Mouse (Mus musculus): Measurements from ENCODE around the gene AU040320. TPM values are rescaled to one million over a fixed set of nuclear protein-coding genes. Genes with fewer than 3 reads are reported as not detected.

The AU040320 gene
- polyA plus RNA-seq, 1 experiment from 2014 or later: 10.3 TPM

- Histone ChIP-seq H3K4me2 (peak overlapping the region; percentile 27; the same call in 1 of the 2 replicates), H3K27me3 (replicated peaks) (peaks cover 40% of the 10 kb centered on the region), H3K9ac (no peak overlapping the region), H3K27ac (no peak overlapping the region), H3K4me3 (no peak overlapping the region), H3K9me3 (replicated peaks) (no peaks in the 10 kb centered on the region), H3K4me1 (peaks cover 6% of the 10 kb centered on the region; the same call in 1 of the 2 replicates), H3K36me3 (peaks cover 22% of the 10 kb centered on the region)
- 0 out of 2 replicates have a peak, but pooled peaks have one; percentile 42 for ATAC-seq
- WGBS (ENCODE audit: insufficient replicate concordance): 5% methylated on average over 12 of the region's 12 CpGs
Observed at GRCm38 (mm10) chr4:126741448-126741847, 11.9 kb upstream of the AU040320 start.

DNA sequence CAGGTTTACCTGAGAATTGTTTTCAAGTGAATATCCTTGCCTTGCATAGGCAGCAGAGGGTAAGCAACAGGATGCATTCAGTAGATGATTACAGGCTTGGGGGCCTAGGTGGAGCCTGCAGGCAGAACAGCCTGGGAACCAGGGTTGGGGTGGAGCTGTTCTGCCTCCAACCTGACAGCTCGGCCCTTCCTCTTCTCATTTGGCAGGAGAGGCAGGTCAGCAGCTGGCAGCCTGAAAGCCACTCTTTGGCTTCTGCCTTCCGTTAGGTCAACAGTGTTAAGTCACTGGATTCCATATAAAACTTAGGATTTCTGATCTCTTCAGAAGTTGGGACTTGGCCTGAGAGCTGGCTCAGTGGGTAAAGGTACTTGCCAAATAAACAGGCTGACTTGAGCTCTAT, 10.4 kb upstream of the AU040320 start:
- Histone ChIP-seq H3K27me3 (replicated peaks) (peaks cover 24% of the 10 kb centered on the region), H3K9me3 (replicated peaks) (no peaks in the 10 kb centered on the region), H3K36me3 (peaks cover 35% of the 10 kb centered on the region), H3K9ac (no peak overlapping the region), H3K4me2 (no peak overlapping the region), H3K4me1 (peaks cover 11% of the 10 kb centered on the region; the same call in 1 of the 2 replicates), H3K4me3 (no peak overlapping the region), H3K27ac (no peak overlapping the region)
- ATAC-seq: no peak
- 59% methylated on average over 2 of the region's 2 CpGs for WGBS (ENCODE audit: insufficient replicate concordance)

- no peak for ATAC-seq
- Histone ChIP-seq H3K36me3 (peaks cover 43% of the 10 kb centered on the region), H3K27ac (no peak overlapping the region), H3K4me2 (no peak overlapping the region), H3K9me3 (replicated peaks) (no peaks in the 10 kb centered on the region), H3K27me3 (replicated peaks) (peaks cover 17% of the 10 kb centered on the region), H3K4me3 (no peak overlapping the region), H3K4me1 (peaks cover 11% of the 10 kb centered on the region; the same call in 1 of the 2 replicates), H3K9ac (no peak overlapping the region)
- WGBS (ENCODE audit: insufficient replicate concordance): 33% methylated on average over 11 of the region's 11 CpGs
Observed at GRCm38 (mm10) chr4:126743713-126744112, 9.6 kb upstream of the AU040320 start.

GRCm38 (mm10) chr4:126744831-126745230, 8.5 kb upstream of the AU040320 start:
- Histone ChIP-seq H3K36me3 (peaks cover 54% of the 10 kb centered on the region), H3K9me3 (replicated peaks) (no peaks in the 10 kb centered on the region), H3K9ac (no peak overlapping the region), H3K4me3 (no peak overlapping the region), H3K27ac (no peak overlapping the region), H3K4me1 (peaks cover 11% of the 10 kb centered on the region; the same call in 1 of the 2 replicates), H3K27me3 (replicated peaks) (peaks cover 6% of the 10 kb centered on the region), H3K4me2 (no peak overlapping the region)
- no peak for ATAC-seq
- WGBS (ENCODE audit: insufficient replicate concordance): 87% methylated on average over 14 of the region's 14 CpGs

- ATAC-seq: no peak
- Histone ChIP-seq H3K36me3 (peaks cover 62% of the 10 kb centered on the region), H3K27ac (no peak overlapping the region), H3K4me3 (no peak overlapping the region), H3K27me3 (replicated peaks) (no peaks in the 10 kb centered on the region), H3K4me1 (peaks cover 11% of the 10 kb centered on the region; the same call in 1 of the 2 replicates), H3K9me3 (replicated peaks) (no peaks in the 10 kb centered on the region), H3K9ac (no peak overlapping the region), H3K4me2 (no peak overlapping the region)
- WGBS (ENCODE audit: insufficient replicate concordance): 43% methylated on average over 13 of the region's 13 CpGs
Observed at GRCm38 (mm10) chr4:126745506-126746193, 7.7 kb upstream of the AU040320 start.

DNA sequence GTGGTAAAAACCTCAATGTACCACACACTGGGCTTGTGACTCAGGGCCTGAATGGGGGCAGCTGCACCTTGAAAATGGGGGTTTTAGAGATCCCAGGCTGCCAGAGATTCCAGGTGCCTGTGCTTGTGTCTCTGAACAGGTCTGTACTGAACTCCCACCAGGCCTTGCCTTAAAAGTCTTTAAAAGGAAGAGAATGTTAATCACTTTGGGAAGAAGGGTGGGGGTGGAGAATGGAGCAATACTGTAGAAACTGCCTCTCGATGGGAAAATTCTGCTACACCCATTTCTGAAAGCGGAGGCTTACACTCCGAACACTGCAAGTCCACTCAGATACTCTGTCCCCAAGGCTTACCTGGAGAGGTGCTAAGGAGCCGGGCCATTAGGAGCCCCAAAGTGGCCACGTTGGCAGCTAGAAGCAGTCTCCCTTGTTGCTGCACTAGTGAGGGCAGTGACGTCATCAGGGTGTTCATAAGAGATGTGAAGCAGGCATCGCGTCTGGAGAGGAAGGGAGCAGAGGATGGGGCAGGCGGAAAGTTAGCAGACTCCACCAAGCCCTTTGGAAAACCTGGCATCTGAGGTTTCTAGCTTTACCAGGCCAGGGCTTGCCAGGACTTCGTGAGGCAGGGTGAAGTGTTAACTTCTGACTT, 7.0 kb upstream of the AU040320 start:
- H3K4me3 ChIP-seq: no peak overlapping the region
- H3K4me1 ChIP-seq: peaks cover 10% of the 10 kb centered on the region; the same call in 1 of the 2 replicates
- H3K9ac ChIP-seq: no peak overlapping the region
- ATAC-seq: no peak
- no peaks in the 10 kb centered on the region for H3K9me3 ChIP-seq (replicated peaks)
- H3K36me3 ChIP-seq: peaks cover 65% of the 10 kb centered on the region
- H3K4me2 ChIP-seq: no peak overlapping the region
- WGBS (ENCODE audit: insufficient replicate concordance): 76% methylated on average over 10 of the region's 10 CpGs
- no peak overlapping the region for H3K27ac ChIP-seq
- no peaks in the 10 kb centered on the region for H3K27me3 ChIP-seq (replicated peaks)

DNA sequence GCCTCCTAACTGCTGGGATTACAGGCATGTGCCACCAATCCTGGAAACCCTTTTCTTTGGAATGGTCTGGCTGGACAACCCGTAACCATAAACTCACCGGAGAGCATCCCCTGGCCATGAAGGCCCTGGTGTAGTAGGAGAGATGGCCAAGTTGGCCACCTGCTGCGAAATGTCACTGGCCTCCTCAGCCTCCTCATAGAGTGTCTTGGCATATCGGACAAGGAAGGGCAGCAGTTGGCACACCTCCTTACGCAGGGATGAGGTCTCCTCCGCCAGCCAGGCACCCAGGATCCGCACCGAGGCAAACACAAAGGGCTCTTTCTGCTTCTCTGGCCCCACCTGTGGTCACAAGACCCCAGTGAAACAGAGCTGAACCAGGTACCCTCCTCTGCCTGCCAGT, 5.0 kb upstream of the AU040320 start:
- Histone ChIP-seq H3K9me3 (replicated peaks) (no peaks in the 10 kb centered on the region), H3K27me3 (replicated peaks) (no peaks in the 10 kb centered on the region), H3K4me1 (peaks cover 21% of the 10 kb centered on the region), H3K4me3 (no peak overlapping the region), H3K4me2 (no peak overlapping the region), H3K36me3 (peaks cover 65% of the 10 kb centered on the region), H3K27ac (no peak overlapping the region), H3K9ac (no peak overlapping the region)
- ATAC-seq: no peak
- 82% methylated on average over 8 of the region's 8 CpGs for WGBS (ENCODE audit: insufficient replicate concordance)

DNA sequence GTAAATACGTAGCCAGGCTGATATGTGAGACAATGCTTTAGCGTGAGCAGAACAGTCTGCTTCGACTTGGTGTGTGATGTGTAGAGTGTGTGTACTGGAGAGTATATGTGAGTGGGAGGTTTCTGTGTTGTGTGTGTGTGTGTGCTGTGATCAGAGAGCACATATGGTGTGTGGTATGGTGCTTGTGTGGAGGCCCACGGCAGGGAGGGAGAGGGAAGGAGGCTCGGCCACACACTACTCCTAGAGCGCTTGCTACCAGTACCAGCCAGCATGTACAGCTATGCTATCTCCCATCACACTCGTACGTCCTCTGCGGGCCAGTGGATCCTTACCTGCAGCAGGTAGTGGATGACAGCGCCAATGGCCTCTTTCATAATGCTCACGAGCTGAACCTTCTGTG, 3.8 kb upstream of the AU040320 start:
- ATAC-seq: no peak
- H3K9ac ChIP-seq: no peak overlapping the region

GRCm38 (mm10) chr4:126750046-126750683, 3.2 kb upstream of the AU040320 start:
- no peak for ATAC-seq
- 86% methylated on average over 26 of the region's 26 CpGs for WGBS (ENCODE audit: insufficient replicate concordance)
- no peak overlapping the region for H3K4me3 ChIP-seq
- H3K9me3 ChIP-seq (replicated peaks): no peaks in the 10 kb centered on the region
- H3K27ac ChIP-seq: no peak overlapping the region
- H3K27me3 ChIP-seq (replicated peaks): no peaks in the 10 kb centered on the region
- H3K36me3 ChIP-seq: peaks cover 55% of the 10 kb centered on the region
- no peak overlapping the region for H3K9ac ChIP-seq
- peaks cover 32% of the 10 kb centered on the region for H3K4me1 ChIP-seq
- no peak overlapping the region for H3K4me2 ChIP-seq

More for the DNA sequence above, 3.8 kb upstream of the AU040320 start:
- Histone ChIP-seq H3K36me3 (peaks cover 62% of the 10 kb centered on the region), H3K9me3 (replicated peaks) (no peaks in the 10 kb centered on the region), H3K27me3 (replicated peaks) (no peaks in the 10 kb centered on the region), H3K4me3 (no peak overlapping the region), H3K27ac (no peak overlapping the region), H3K4me1 (peaks cover 28% of the 10 kb centered on the region), H3K4me2 (no peak overlapping the region)
- WGBS (ENCODE audit: insufficient replicate concordance): 82% methylated on average over 11 of the region's 11 CpGs

DNA sequence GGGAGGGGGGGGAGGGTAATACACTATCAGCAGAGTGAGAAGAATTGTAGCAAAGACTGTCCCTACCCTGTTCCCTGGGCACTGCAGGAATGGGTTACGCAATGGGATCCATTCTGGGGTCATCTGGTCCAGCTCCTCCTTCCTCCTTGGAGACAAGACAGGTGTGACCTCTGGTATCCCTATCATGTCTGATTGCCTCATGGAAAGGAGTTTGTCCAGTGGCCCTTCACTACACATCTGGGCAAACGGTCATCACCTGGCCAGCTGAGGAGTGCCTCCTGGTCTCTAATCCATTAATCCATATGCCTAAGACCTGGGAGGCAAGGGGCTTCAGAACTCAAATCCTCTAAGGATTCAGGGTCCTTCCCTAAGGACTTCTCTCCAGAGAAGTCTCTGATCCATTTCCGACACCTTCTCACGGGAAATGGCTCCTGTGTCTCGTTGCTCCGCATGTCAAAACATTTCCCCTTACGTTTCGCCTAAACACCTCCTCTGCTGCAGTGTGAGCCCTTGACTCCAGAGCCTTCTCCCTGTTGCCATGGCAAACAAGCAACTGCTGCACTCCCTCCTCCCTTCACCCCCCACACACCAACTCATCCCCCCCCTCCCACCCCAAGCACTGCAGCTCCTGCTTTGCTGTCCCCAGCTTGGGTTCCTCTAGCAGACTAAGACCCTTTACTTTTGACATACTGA, 2.3 kb upstream of the AU040320 start:
- Histone ChIP-seq H3K9ac (no peak overlapping the region), H3K27ac (no peak overlapping the region), H3K4me3 (no peak overlapping the region), H3K4me1 (peaks cover 32% of the 10 kb centered on the region), H3K4me2 (no peak overlapping the region), H3K36me3 (peaks cover 47% of the 10 kb centered on the region), H3K27me3 (replicated peaks) (no peaks in the 10 kb centered on the region), H3K9me3 (replicated peaks) (no peaks in the 10 kb centered on the region)
- 86% methylated on average over 8 of the region's 8 CpGs for WGBS (ENCODE audit: insufficient replicate concordance)
- no peak for ATAC-seq

DNA sequence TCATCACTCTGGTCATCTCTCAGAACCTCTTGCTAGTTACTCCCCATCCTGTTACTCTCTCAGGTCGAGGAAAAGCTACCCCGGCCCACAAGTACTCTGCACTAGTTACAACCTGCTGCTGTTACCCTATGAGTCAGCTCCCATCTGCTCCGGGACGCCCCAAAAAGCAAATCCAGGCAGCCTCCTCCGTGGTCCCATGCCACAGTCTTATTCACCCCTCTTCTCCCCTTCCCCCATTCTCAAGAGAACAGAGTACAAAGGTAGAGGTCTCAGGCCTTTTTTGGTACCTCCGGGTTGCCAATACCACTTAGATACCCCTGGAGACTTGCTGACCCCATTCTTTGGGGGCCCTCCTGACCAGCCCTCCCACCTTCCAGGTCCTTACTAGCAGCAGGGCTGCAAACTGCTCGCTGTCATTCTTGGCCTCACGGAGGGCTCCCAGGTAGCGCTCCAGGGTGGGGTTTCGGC, 1.8 kb upstream of the AU040320 start:
- no peaks in the 10 kb centered on the region for H3K9me3 ChIP-seq (replicated peaks)
- peaks cover 41% of the 10 kb centered on the region for H3K36me3 ChIP-seq
- H3K4me3 ChIP-seq: peak overlapping the region; percentile 77
- WGBS (ENCODE audit: insufficient replicate concordance): 71% methylated on average over 10 of the region's 10 CpGs
- no peak for ATAC-seq
- H3K9ac ChIP-seq: no peak overlapping the region
- H3K27me3 ChIP-seq (replicated peaks): no peaks in the 10 kb centered on the region
- H3K27ac ChIP-seq: no peak overlapping the region
- H3K4me2 ChIP-seq: peak overlapping the region; percentile 95
- H3K4me1 ChIP-seq: peaks cover 32% of the 10 kb centered on the region

Measured in liver, embryonic 12.5 days (tissue).